Mouse (Mus musculus) urinary bladder, postnatal 25 days (tissue): ENCODE measurements around the gene Camta1.

Experiments
- DNase-seq: peaks from one replicate; pipeline ENCODE4 v3.0.0; 2022; ENCODE audit warnings: low spot score

Gene Camta1

GRCm38 (mm10) chr4:151682831-151683488, 178.7 kb downstream of the Camta1 start:
- DNase-seq: no peak

GRCm38 (mm10) chr4:151672452-151672851, 189.2 kb downstream of the Camta1 start:
- DNase-seq: no peak

GRCm38 (mm10) chr4:151666411-151666901, 195.2 kb downstream of the Camta1 start:
- no peak for DNase-seq

- no peak for DNase-seq
Measured at GRCm38 (mm10) chr4:151661486-151661885, 200.2 kb downstream of the Camta1 start.

- DNase-seq: no peak
Measured at GRCm38 (mm10) chr4:151656427-151656826, 205.2 kb downstream of the Camta1 start.

GRCm38 (mm10) chr4:151655637-151656385, 205.9 kb downstream of the Camta1 start:
- DNase-seq: no peak

- no peak for DNase-seq
Measured at GRCm38 (mm10) chr4:151655227-151655626, 206.4 kb downstream of the Camta1 start.

GRCm38 (mm10) chr4:151642418-151642817, 219.3 kb downstream of the Camta1 start:
- DNase-seq: no peak

GRCm38 (mm10) chr4:151640971-151641370, 220.7 kb downstream of the Camta1 start:
- no peak for DNase-seq

GRCm38 (mm10) chr4:151638941-151639340, 222.7 kb downstream of the Camta1 start:
- DNase-seq: peak; percentile 4

GRCm38 (mm10) chr4:151637348-151637747, 224.3 kb downstream of the Camta1 start:
- DNase-seq: no peak

- DNase-seq: no peak
Measured at GRCm38 (mm10) chr4:151634771-151635170, 226.9 kb downstream of the Camta1 start.

GRCm38 (mm10) chr4:151633795-151634194, 227.9 kb downstream of the Camta1 start:
- no peak for DNase-seq

GRCm38 (mm10) chr4:151632321-151632720, 229.4 kb downstream of the Camta1 start:
- no peak for DNase-seq

GRCm38 (mm10) chr4:151630664-151631063, 231.0 kb downstream of the Camta1 start:
- DNase-seq: no peak

GRCm38 (mm10) chr4:151630231-151630630, 231.4 kb downstream of the Camta1 start:
- no peak for DNase-seq

- DNase-seq: no peak
Measured at GRCm38 (mm10) chr4:151619541-151620016, 242.1 kb downstream of the Camta1 start.

GRCm38 (mm10) chr4:151618420-151619310, 243.0 kb downstream of the Camta1 start:
- DNase-seq: no peak

- DNase-seq: no peak
Measured at GRCm38 (mm10) chr4:151611621-151612020, 250.1 kb downstream of the Camta1 start.

- peak; percentile 22 for DNase-seq
Measured at GRCm38 (mm10) chr4:151610266-151610665, 251.4 kb downstream of the Camta1 start.

GRCm38 (mm10) chr4:151604907-151605306, 256.8 kb downstream of the Camta1 start:
- peak; percentile 39 for DNase-seq

GRCm38 (mm10) chr4:151604481-151604880, 257.2 kb downstream of the Camta1 start:
- DNase-seq: peak; percentile 68
